Mouse (Mus musculus) kidney, postnatal 0 days (tissue): Measurements from ENCODE around the gene Eif4h. TPM values are rescaled to one million over a fixed set of nuclear protein-coding genes. Genes with fewer than 3 reads are reported as not detected.

Experiments used
- ATAC-seq: fragments of 200-750 bp; cut with Nextera tagmentation; replicated peaks from 2 replicates; pipeline ENCODE4 v1.8.0; 2017; ENCODE audit warnings: low read depth, moderate number of reproducible peaks, moderate TSS enrichment, moderate library complexity; ENCODE audit not compliant: low FRiP score
- DNase-seq: peaks from one replicate; pipeline ENCODE4 v3.0.0-alpha.2; 2016; ENCODE audit warnings: low spot score
- H3K27ac ChIP-seq: fragments of 300-500 bp; sonication (generic); 2 replicates; pipeline ENCODE4 v1.5.1; 2014; ENCODE audit warnings: mild to moderate bottlenecking
- H3K27me3 ChIP-seq: fragments of 300-500 bp; sonication (generic); 2 replicates; pipeline ENCODE4 v1.6.1; 2014; ENCODE audit warnings: low read length, mixed read lengths; ENCODE audit not compliant: insufficient read depth
- H3K36me3 ChIP-seq: fragments of 300-500 bp; sonication (generic); 2 replicates; pipeline ENCODE4 v1.6.1; 2014; ENCODE audit warnings: low read length, mixed read lengths; ENCODE audit not compliant: insufficient read depth
- H3K4me1 ChIP-seq: fragments of 300-500 bp; sonication (generic); replicated peaks from 2 replicates; pipeline ENCODE4 v1.6.1; 2014; ENCODE audit warnings: antibody characterized with exemption, low read length, mixed read lengths; ENCODE audit not compliant: insufficient read depth
- H3K4me2 ChIP-seq: fragments of 300-500 bp; sonication (generic); 2 replicates; pipeline ENCODE4 v1.6.1; 2014; ENCODE audit warnings: mild to moderate bottlenecking, low read length, moderate library complexity, mixed read lengths
- H3K4me3 ChIP-seq: fragments of 300-500 bp; sonication (generic); replicated peaks from 2 replicates; pipeline ENCODE4 v1.5.1; 2014; ENCODE audit warnings: low read depth, low read length
- H3K9ac ChIP-seq: fragments of 300-500 bp; sonication (generic); 2 replicates; pipeline ENCODE4 v1.6.1; 2014; ENCODE audit warnings: low read depth, low read length
- H3K9me3 ChIP-seq: fragments of 300-500 bp; sonication (generic); replicated peaks from 2 replicates; pipeline ENCODE4 v1.6.1; 2016; ENCODE audit warnings: low read length, inconsistent platforms, mixed read lengths
- CTCF ChIP-seq: IDR thresholded peaks from 2 replicates; pipeline ENCODE4 v1.5.1; 2016; ENCODE audit warnings: antibody characterized with exemption, low read depth, mild to moderate bottlenecking, moderate library complexity
- WGBS: fragments of 180-500 bp; shearing (Covaris S2); extraction: QIAGEN DNeasy Blood & Tissue Kit; methylation state at CpG from one replicate; pipeline ENCODE4 v1.1.7; 2014; 5-methylcytosine and 5-hydroxymethylcytosine counted together
- polyA plus RNA-seq: library from polyadenylated mRNA; unstranded; fragments of >200 nt; fragmentation: Nextera tagmentation; extraction: Ambion mirVana; gene quantifications from 2 replicates; pipeline ENCODE4 v1.2.1, GENCODE M21; 2015

Eif4h gene
- polyA plus RNA-seq, 1 experiment from 2014 or later: 327 TPM

DNA sequence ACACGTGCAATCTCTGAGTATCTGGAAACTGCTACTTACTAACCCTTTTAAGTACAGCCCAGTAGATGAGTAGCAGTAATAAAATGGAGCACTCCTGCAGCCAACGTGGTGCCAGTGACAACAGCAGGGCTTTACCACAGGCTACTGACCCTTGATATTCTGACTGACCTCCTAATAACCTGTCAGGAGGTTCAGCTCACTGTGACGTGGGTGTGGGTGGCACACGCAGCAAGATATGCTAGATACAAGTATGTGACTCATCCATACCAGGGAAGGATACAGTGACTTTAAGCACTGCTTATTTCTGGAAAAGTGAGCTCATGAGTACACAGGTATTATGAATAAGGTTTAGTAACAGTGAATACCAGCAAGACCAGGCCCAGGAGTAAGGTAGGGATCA, 9.8 kb downstream of the Eif4h start:
- WGBS: 64% methylated on average over 4 of the region's 4 CpGs
- H3K9ac ChIP-seq: no peak overlapping the region
- no peak for TF ChIP-seq CTCF
- no peak overlapping the region for H3K4me3 ChIP-seq
- peaks cover 36% of the 10 kb centered on the region for H3K36me3 ChIP-seq
- no peak overlapping the region for H3K27ac ChIP-seq
- no peaks in the 10 kb centered on the region for H3K9me3 ChIP-seq
- DNase-seq (no peak), ATAC-seq (peak; percentile 38; the same call in 1 of the 2 replicates)
- no peaks in the 10 kb centered on the region for H3K4me1 ChIP-seq
- H3K27me3 ChIP-seq: no peaks in the 10 kb centered on the region
- no peak overlapping the region for H3K4me2 ChIP-seq

- Histone ChIP-seq H3K36me3 (peaks cover 82% of the 10 kb centered on the region), H3K4me1 (no peaks in the 10 kb centered on the region), H3K4me2 (no peak overlapping the region), H3K9me3 (no peaks in the 10 kb centered on the region), H3K27ac (no peak overlapping the region), H3K4me3 (no peak overlapping the region), H3K9ac (no peak overlapping the region), H3K27me3 (no peaks in the 10 kb centered on the region)
- WGBS: 89% methylated on average over 2 of the region's 2 CpGs
- DNase-seq (no peak), ATAC-seq (no peak)
- TF ChIP-seq CTCF: no peak
Measured at GRCm38 (mm10) chr5:134622069-134622468, 17.2 kb downstream of the Eif4h start.

DNA sequence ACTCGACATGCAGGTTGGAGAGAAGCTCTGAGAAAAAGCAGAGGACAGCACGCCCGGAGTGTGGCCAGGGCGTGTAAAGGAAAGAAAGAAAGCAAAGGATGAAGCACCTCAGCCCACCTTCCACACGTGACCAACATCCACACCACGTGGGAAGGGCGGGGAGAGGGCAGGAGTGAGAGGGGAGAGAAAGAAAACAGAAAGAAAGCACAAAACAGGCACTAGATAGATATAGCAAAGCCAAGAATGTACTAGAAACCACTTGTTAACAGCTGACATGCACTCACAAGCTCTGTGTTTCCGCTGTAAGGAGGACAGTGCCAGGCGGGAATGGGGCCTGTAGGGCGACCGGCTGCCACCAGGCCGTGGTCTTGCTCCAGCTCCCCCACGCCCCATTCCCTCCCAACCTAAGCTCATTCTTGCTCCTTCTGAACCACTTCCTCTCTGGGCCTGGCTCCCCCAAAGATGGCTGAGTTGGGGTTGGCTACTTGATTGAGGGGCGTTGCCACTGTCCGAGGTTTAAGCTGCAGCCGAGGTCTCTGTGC, 18.1 kb downstream of the Eif4h start:
- Histone ChIP-seq H3K4me3 (no peak overlapping the region), H3K4me1 (no peaks in the 10 kb centered on the region), H3K27me3 (no peaks in the 10 kb centered on the region), H3K9me3 (no peaks in the 10 kb centered on the region), H3K9ac (no peak overlapping the region), H3K4me2 (no peak overlapping the region), H3K27ac (no peak overlapping the region), H3K36me3 (peaks cover 73% of the 10 kb centered on the region)
- WGBS: 85% methylated on average over 16 of the region's 16 CpGs
- TF ChIP-seq CTCF: no peak
- ATAC-seq (no peak), DNase-seq (no peak)

DNA sequence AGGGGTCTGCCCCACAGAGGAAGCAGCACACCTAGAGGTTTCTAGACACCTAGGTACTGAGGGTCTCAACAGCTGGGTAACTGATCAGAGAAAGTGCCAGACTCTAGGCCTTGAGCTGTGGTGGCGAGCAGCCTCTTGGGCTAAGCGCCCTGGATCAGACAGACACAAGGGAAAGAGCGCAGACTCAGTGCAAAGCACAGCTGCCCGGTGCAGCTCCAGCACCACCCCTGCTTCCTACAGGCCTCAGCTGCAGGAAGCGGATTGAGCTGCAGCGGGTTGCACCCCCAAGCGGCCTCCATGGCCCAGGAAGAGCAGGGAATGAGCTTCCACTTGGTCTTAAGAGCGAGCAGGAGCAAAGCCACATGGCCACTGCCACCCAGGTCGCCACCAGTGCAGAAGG, 18.8 kb downstream of the Eif4h start:
- peaks cover 67% of the 10 kb centered on the region for H3K36me3 ChIP-seq
- ATAC-seq (no peak), DNase-seq (no peak)
- H3K9ac ChIP-seq: no peak overlapping the region
- H3K4me1 ChIP-seq: no peaks in the 10 kb centered on the region
- 94% methylated on average over 9 of the region's 9 CpGs for WGBS
- TF ChIP-seq CTCF: no peak
- no peak overlapping the region for H3K4me3 ChIP-seq
- no peaks in the 10 kb centered on the region for H3K27me3 ChIP-seq
- H3K9me3 ChIP-seq: no peaks in the 10 kb centered on the region
- H3K4me2 ChIP-seq: no peak overlapping the region
- H3K27ac ChIP-seq: no peak overlapping the region

- Histone ChIP-seq H3K36me3 (peaks cover 35% of the 10 kb centered on the region), H3K4me2 (no peak overlapping the region), H3K9me3 (no peaks in the 10 kb centered on the region), H3K27me3 (no peaks in the 10 kb centered on the region), H3K27ac (no peak overlapping the region), H3K4me1 (no peaks in the 10 kb centered on the region), H3K9ac (no peak overlapping the region), H3K4me3 (no peak overlapping the region)
- ATAC-seq: no peak; the same call in 1 of the 2 replicates
- peak; percentile 57 for DNase-seq
- TF ChIP-seq CTCF: peak; percentile 85
- 60% methylated on average over 3 of the region's 3 CpGs for WGBS
Measured at GRCm38 (mm10) chr5:134617071-134617470, 22.2 kb downstream of the Eif4h start.

DNA sequence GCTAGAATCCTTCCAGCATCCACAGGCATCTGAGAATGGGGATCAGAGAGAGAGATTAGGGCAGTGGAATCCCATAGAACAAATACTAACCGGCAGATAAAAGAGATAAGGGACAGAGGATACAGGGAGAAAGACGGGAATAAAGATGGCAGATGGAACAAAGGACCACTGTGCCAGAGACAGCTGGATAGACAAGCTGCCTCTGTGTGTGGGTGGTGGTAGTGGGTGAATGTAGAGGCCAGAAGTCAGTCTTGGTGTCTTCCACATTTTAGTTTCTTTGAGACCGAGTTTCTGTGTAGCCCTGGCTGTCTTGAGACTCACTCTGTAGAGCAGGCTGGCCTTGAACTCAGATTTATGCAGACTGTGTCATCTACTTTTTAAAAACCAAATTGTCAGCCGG, 23.5 kb downstream of the Eif4h start:
- ATAC-seq (no peak), DNase-seq (no peak)
- no peak overlapping the region for H3K9ac ChIP-seq
- peaks cover 22% of the 10 kb centered on the region for H3K36me3 ChIP-seq
- H3K9me3 ChIP-seq: no peaks in the 10 kb centered on the region
- 77% methylated on average over 4 of the region's 4 CpGs for WGBS
- no peaks in the 10 kb centered on the region for H3K4me1 ChIP-seq
- no peak for TF ChIP-seq CTCF
- no peaks in the 10 kb centered on the region for H3K27me3 ChIP-seq
- H3K4me2 ChIP-seq: no peak overlapping the region
- no peak overlapping the region for H3K27ac ChIP-seq
- no peak overlapping the region for H3K4me3 ChIP-seq

- DNase-seq: no peak
- Histone ChIP-seq H3K4me2 (no peak overlapping the region), H3K9me3 (no peaks in the 10 kb centered on the region), H3K27me3 (no peaks in the 10 kb centered on the region), H3K36me3 (peaks cover 18% of the 10 kb centered on the region), H3K9ac (no peak overlapping the region), H3K4me1 (no peaks in the 10 kb centered on the region), H3K4me3 (no peak overlapping the region), H3K27ac (no peak overlapping the region)
- ATAC-seq: no peak
- 83% methylated on average over 8 of the region's 8 CpGs for WGBS
- no peak for TF ChIP-seq CTCF
Measured at GRCm38 (mm10) chr5:134615380-134615779, 23.9 kb downstream of the Eif4h start.
